Mouse (Mus musculus): ENCODE results near the gene Mcu.

DNA sequence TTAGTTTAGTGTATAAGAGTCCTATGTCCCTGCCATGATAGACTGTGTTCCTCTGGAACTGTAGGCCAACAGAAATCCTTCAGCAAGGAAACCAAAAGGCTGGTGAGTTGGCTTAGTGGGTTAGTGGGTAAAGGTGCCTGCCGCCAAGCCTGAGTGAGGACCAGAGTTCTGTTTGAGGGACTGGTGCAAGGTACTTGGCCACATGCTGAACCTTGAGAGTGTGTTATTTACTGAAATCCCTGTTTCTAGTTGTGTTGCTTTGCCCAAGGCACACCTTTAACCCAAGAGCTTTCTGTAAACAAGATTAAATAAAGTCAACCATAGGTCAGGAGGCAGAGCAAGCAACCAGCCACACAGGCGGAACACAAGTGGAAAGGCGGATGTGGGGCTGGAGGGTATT, 150.9 kb downstream of the Mcu start:
- TF ChIP-seq CTCF (IDR thresholded peaks at IDR 0.05; ENCODE audit: low read depth) = no peak
- TF ChIP-seq EP300 (optimal IDR thresholded peaks at IDR 0.05) = no peak

All from stomach, postnatal 0 days (tissue).